Mouse (Mus musculus) hindbrain, embryonic 10.5 days (tissue): Measurements from ENCODE around the gene Tha1. TPM values are rescaled to one million over a fixed set of nuclear protein-coding genes. Genes with fewer than 3 reads are reported as not detected.

ENCODE experiments used
- DNase-seq: peaks from one replicate; pipeline ENCODE4 v3.0.0-alpha.2; 2017; ENCODE audit warnings: low spot score
- H3K27ac ChIP-seq: fragments of 300-500 bp; sonication (generic); 2 replicates; pipeline ENCODE4 v1.5.1; 2016; ENCODE audit warnings: mild to moderate bottlenecking, moderate library complexity
- H3K27me3 ChIP-seq: fragments of 300-500 bp; sonication (generic); 2 replicates; pipeline ENCODE4 v1.6.1; 2016; ENCODE audit warnings: mild to moderate bottlenecking; ENCODE audit not compliant: poor library complexity, insufficient read depth, severe bottlenecking
- H3K36me3 ChIP-seq: fragments of 300-500 bp; sonication (generic); 2 replicates; pipeline ENCODE4 v1.6.1; 2016; ENCODE audit warnings: mild to moderate bottlenecking, moderate library complexity
- H3K4me1 ChIP-seq: fragments of 300-500 bp; sonication (generic); replicated peaks from 2 replicates; pipeline ENCODE4 v1.6.1; 2016; ENCODE audit warnings: mild to moderate bottlenecking
- H3K4me3 ChIP-seq: fragments of 300-500 bp; sonication (generic); 2 replicates; pipeline ENCODE4 v1.5.1; 2016; ENCODE audit warnings: mild to moderate bottlenecking, moderate library complexity
- H3K9me3 ChIP-seq: fragments of 300-500 bp; sonication (generic); 2 replicates; pipeline ENCODE4 v1.6.1; 2016; ENCODE audit warnings: mild to moderate bottlenecking, moderate library complexity
- WGBS: fragments of 180-500 bp; shearing (Covaris S2); methylation state at CpG from one replicate; pipeline ENCODE4 v1.1.7; 2016; 5-methylcytosine and 5-hydroxymethylcytosine counted together
- polyA plus RNA-seq: library from polyadenylated mRNA; unstranded; fragments of >200 nt; fragmentation: Nextera tagmentation; extraction: Ambion mirVana; gene quantifications from 2 replicates; pipeline ENCODE4 v1.2.1, GENCODE M21; 2016

Gene Tha1
- polyA plus RNA-seq, 1 experiment from 2014 or later = 3.5 TPM

DNA sequence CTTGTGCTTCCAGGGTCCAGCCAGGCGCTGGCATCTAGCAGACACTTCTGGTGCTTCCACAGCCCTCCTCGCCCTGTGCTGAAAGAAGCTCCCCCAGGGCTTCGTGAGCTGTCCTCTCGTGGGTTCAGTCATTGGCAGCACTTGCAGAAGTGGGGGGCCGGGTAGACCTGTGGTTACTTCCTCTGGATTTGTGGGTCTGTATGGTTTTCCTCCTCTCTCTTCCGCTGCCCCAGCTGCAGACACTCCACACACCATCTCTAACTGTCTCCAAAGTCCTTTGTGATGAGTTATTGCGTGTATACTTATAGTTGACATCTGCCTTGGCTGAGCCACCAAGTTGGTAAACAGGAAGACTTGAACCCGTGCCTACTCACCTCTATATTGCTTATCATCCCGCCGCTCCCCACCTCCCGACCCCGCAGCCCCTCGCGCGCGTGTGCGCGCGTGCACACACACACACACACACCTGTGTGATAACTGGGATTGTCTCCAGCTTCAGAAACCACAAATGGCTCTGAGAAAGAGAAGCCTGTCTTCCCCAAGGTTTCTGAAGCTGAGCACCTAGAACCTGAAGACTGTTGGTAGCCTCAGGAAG, 18.4 kb upstream of the Tha1 start:
- H3K4me1 ChIP-seq = peaks cover 40% of the 10 kb centered on the region
- H3K27ac ChIP-seq = no peak overlapping the region
- WGBS = 93% methylated on average over 19 of the region's 19 CpGs
- no peaks in the 10 kb centered on the region for H3K36me3 ChIP-seq
- no peak for DNase-seq
- H3K9me3 ChIP-seq = no peaks in the 10 kb centered on the region
- no peak overlapping the region for H3K4me3 ChIP-seq
- peaks cover 87% of the 10 kb centered on the region for H3K27me3 ChIP-seq

DNA sequence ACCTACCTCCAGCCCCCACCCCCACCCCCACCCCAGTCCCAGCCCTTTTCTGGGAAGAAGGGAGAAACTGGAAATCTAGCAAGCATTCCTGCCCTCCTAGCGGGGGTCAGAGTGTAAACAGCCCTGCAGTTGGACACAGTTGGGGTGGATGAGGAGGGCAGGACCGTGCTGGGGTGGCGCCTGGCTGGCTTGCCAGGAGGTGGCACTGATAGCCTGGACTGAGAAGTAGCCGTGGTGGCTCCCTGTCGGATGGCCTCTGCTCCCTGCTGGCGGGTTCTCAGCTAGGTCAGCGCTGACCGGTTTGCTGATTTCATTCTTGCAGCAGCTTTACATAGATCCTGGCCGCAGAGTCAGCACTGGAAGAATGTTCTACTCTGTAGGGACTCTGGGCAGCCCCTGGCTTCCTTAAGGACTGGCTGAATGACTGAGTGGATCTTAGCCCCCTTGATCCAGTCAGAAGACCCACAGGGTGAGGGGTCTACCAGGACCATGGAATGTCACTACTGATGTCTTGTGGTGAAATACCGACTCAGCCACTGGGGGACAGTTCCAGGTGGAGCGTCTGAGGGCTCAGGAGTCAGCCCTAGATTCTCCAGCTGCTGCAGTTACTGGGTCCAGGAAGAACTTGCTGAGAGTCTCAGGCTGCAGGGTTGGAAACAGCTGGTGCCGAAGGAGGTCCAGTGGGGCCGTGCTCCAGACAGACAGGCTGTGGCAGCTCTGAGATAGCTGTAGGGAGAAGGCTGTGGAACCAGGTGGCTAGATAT, 17.4 kb upstream of the Tha1 start:
- Histone ChIP-seq H3K27me3 (peaks cover 90% of the 10 kb centered on the region), H3K36me3 (no peaks in the 10 kb centered on the region), H3K4me1 (peaks cover 43% of the 10 kb centered on the region), H3K27ac (peak overlapping the region; percentile 82), H3K9me3 (no peaks in the 10 kb centered on the region), H3K4me3 (peak overlapping the region; percentile 44)
- WGBS = 11% methylated on average over 13 of the region's 13 CpGs
- DNase-seq = peak; percentile 57

DNA sequence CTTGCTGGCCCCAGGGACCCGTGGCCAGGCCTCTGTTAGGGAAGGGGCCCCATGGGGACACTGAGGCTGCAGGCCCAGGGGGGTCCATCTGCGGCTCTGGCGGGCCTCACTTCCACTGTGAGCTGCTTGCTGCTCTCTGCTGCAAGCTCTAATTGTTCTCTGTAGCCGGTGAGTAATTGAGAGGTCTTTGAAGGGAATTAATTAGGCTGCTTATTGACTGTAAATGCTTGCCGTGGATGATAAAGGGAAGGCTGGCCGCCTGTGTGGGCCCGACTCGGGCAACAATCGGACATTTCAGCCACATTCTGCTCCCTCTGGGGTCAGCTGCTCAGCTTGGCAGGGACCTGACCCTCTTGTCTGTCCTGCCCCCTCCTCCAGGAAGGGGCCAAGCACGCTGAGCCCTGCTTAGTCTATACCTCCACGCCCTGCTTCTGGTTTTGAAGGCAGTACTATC, 16.6 kb upstream of the Tha1 start:
- H3K27me3 ChIP-seq = peaks cover 90% of the 10 kb centered on the region
- 1% methylated on average over 11 of the region's 11 CpGs for WGBS
- H3K4me1 ChIP-seq = peaks cover 44% of the 10 kb centered on the region
- DNase-seq = peak; percentile 47
- no peaks in the 10 kb centered on the region for H3K9me3 ChIP-seq
- peak overlapping the region; percentile 44 for H3K4me3 ChIP-seq
- H3K36me3 ChIP-seq = no peaks in the 10 kb centered on the region
- H3K27ac ChIP-seq = peak overlapping the region; percentile 82

DNA sequence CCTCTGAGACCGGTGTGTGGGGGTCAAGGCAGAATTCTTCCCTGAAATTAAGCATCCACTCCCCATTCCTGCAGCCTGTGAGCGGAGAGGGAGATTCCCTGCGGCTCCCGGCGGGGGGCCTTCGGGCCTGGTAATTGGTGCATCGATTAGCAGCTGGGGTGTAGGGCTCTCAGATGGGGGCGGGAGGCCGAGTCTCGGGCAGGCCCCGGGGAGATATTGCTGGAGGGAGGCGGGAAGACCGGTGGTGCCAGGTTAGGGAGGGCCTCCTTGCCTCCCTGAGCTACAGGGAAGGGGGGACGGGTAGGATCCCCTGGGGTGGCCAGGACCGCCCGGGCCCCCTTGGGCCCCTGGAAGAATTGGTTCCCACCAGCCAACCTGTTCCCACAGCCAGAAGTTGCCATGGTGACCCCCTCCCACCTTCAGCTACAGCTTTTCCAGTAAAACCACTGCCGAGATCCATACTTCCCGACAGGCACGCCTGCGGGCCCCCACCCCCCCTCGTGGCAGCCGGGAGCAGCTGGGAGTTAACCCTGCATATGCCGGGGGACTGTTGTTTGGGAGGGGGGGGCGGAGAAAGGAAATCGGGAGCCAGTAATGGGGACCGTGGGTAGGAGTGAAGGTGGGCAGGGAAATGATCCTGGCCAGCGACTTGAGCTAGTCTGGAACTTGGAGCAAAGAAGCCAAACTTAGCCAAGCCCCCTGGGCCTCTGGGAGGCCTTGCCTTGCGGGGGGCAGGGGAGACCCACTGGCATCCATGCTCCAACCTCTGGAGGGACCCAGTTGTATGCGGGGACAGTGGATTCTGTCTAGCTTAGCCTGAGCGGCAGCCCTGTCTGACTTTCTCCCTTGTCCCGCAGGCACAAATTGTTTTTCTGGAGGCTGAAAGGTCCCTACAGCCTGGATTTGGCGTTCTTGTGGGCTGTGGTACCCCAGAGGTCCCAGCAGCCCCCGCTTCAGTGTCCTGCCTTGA, 15.9 kb upstream of the Tha1 start:
- Histone ChIP-seq H3K27ac (peak overlapping the region; percentile 82), H3K9me3 (no peaks in the 10 kb centered on the region), H3K36me3 (no peaks in the 10 kb centered on the region), H3K4me1 (peaks cover 44% of the 10 kb centered on the region), H3K4me3 (peak overlapping the region; percentile 44), H3K27me3 (peaks cover 89% of the 10 kb centered on the region)
- DNase-seq = peak; percentile 60
- WGBS = 2% methylated on average over 33 of the region's 33 CpGs

DNA sequence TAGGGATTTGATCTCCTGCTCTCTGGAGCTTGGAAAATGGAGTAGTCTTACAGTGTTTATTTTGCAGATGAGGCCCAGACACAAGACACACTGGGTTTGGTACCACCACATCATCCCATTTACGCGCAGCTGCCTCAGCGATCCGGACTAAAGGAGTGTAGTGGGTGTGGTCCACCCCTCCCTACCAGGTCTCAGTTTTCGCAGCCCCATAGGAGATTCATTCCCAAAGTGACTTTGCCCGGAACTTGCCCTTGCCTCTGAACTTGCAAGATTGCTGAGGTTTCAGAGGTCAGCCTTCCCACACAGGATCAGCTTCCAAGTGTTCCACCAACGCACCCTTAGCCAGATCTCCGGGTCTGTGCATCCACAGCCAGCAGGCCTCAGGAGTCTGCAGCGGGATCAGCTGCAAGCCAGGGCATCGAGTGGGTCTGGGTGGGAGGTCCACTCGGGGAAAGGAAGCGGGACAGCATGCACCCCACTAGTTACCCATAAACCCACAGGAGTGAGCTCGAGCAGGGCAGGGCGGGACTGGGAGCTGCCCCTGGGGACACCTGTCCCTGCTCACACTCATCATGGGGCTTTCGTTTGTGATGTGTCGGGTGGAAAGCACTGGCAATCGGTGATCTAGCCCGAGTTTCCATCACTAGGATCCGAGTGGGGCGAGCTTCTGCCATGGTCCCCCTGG, 15.0 kb upstream of the Tha1 start:
- H3K27me3 ChIP-seq = peaks cover 89% of the 10 kb centered on the region
- 9% methylated on average over 20 of the region's 20 CpGs for WGBS
- H3K9me3 ChIP-seq = no peaks in the 10 kb centered on the region
- no peaks in the 10 kb centered on the region for H3K36me3 ChIP-seq
- peaks cover 45% of the 10 kb centered on the region for H3K4me1 ChIP-seq
- DNase-seq = no peak
- peak overlapping the region; percentile 44 for H3K4me3 ChIP-seq
- peak overlapping the region; percentile 82 for H3K27ac ChIP-seq

DNA sequence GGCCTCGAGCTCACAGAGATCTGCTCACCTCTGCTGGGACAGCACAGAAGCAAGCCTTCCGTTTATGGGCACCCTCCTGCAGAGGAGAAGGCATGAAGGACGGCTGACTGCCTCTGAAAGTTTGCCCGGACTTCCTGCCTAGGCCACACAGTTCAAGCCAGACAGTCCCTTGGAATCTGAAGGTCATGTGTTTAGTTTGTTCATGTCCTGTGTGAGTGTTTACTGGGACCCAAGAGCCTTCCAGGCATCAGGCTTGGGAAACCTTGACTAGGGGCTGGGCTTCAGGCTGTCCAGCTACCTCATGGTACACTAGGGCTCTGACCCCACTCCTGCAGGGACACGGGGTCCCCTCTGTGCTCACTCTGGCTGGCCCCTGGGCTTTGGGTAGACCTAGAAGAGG, 12.7 kb upstream of the Tha1 start:
- Histone ChIP-seq H3K27ac (0 out of 2 replicates have a peak overlapping the region, but pooled peaks have one; percentile 23), H3K36me3 (no peaks in the 10 kb centered on the region), H3K4me1 (peaks cover 60% of the 10 kb centered on the region), H3K4me3 (no peak overlapping the region), H3K27me3 (peaks cover 84% of the 10 kb centered on the region), H3K9me3 (no peaks in the 10 kb centered on the region)
- WGBS = 52% methylated on average over 5 of the region's 5 CpGs
- no peak for DNase-seq

DNA sequence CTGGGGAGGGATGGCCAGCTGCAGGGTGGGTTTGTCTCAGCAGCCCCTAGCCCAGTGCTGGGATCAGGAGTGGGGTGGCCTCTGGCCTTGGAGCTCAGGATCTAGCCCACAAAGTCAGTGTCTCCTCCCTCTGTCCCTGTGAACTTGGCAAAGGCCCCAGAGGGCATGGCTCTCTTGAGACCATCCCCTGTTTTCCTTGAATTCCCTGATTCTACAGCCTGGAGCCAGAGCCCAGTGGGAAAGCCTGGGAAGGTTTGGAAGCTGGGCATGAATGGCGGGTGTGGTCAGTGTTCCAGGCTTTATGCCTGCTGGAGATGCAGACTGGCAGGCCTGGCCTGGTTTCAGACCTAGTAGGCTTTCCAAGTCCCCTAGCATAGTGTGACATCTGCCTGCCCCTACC, 8.9 kb upstream of the Tha1 start:
- WGBS = 76% methylated on average over 1 of the region's 1 CpGs
- no peaks in the 10 kb centered on the region for H3K36me3 ChIP-seq
- H3K27me3 ChIP-seq = peaks cover 68% of the 10 kb centered on the region
- peaks cover 56% of the 10 kb centered on the region for H3K4me1 ChIP-seq
- no peak overlapping the region for H3K4me3 ChIP-seq
- H3K9me3 ChIP-seq = no peaks in the 10 kb centered on the region
- H3K27ac ChIP-seq = peak overlapping the region; percentile 46; the same call in 1 of the 2 replicates
- DNase-seq = no peak

DNA sequence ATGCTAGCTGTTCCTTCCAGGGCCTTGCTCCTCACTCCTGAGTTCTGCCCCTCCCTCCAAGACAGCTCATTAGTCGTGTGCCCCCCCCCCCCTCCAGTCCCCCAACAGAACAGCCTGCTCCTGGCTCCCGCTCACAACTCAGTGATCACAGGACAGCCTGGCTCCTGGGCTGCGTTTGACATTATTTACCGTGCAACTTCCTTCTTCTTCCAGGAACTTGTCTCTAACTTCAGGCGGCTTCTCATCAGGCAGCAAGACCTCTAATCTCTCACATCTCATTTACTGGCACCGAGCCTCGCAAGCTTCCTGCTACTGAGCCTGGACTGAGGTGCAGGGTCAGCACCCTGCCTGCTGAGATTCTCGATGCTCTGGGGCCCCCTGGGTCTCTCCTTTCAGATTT, 8.5 kb upstream of the Tha1 start:
- WGBS = 13% methylated on average over 8 of the region's 8 CpGs
- Histone ChIP-seq H3K27ac (peak overlapping the region; percentile 46), H3K27me3 (peaks cover 63% of the 10 kb centered on the region), H3K9me3 (no peaks in the 10 kb centered on the region), H3K4me3 (no peak overlapping the region), H3K4me1 (peaks cover 56% of the 10 kb centered on the region), H3K36me3 (no peaks in the 10 kb centered on the region)
- no peak for DNase-seq

DNA sequence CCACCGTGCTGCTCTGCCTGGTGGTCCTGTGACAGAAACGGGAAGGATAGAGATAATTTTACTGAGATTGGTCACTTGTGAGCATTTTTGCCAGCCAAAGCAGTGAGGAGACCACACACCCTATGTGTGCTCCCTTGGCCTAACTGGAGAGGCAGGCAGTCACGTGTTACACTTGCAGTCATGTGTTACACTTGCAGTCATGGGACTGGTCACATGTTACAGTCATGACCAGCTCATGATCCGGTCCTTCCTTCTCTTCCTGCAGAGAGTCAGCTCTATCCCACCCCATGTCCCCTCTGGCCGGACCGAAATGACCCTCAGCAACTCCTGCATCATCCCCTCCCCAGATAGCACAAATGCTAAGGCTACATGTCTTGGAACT, 7.7 kb upstream of the Tha1 start:
- peaks cover 57% of the 10 kb centered on the region for H3K27me3 ChIP-seq

DNA sequence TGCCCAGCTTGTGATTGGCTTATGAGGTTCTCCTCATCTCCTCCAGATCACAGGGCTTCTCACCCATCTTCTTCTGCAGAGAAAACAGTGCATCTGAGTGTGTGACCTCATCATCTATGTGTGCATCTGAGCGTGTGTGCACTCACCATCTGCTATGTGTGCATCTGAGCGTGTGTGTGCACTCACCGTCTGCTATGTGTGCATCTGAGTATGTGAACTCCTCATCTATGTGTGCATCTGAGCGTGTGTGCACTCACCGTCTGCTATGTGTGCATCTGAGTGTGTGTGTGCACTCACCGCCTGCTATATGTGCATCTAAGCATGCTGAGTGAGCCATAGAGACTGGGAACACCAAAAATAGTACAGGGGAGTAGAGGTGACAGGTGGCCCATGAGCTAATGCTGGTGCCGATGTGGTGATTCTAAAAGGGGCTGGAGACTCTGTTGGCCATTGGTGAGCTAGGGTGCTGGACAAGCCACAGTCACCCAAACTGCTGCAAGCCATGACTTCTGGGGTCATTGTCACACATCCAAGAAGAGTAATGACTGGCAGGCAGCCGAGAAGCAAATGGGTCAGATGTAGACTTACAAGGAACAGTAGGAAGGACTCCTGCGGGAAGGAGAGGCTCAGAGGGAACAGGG, 7.2 kb upstream of the Tha1 start:
- H3K9me3 ChIP-seq = no peaks in the 10 kb centered on the region
- peaks cover 57% of the 10 kb centered on the region for H3K4me1 ChIP-seq
- no peak overlapping the region for H3K27ac ChIP-seq
- no peak for DNase-seq
- peaks cover 54% of the 10 kb centered on the region for H3K27me3 ChIP-seq
- H3K36me3 ChIP-seq = no peaks in the 10 kb centered on the region
- H3K4me3 ChIP-seq = no peak overlapping the region
- WGBS = 87% methylated on average over 9 of the region's 9 CpGs

More for the DNA sequence above, 7.7 kb upstream of the Tha1 start:
- H3K36me3 ChIP-seq = no peaks in the 10 kb centered on the region
- H3K4me3 ChIP-seq = no peak overlapping the region
- WGBS = 88% methylated on average over 6 of the region's 6 CpGs
- no peaks in the 10 kb centered on the region for H3K9me3 ChIP-seq
- DNase-seq = no peak
- H3K27ac ChIP-seq = 0 out of 2 replicates have a peak overlapping the region, but pooled peaks have one; percentile 46
- H3K4me1 ChIP-seq = peaks cover 56% of the 10 kb centered on the region

DNA sequence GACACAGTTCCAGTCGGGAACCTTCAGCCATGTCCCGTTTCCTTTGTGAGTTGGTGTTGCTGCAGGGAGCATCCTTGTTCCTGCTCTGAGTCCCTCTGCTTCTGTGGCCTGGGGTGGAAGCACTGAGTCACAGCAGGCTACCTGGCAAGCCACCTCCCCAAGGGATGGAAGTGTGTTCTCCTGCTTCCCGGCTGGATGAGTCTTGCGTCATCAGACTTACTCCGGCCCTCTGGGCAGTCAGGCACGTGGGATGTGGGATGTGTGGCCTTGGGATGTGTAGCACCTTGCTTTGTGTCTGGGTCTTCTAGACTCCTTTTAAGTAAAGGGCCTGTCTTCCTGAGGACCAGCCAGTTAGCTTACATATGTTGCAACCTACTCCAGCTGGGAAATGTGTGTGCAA, 6.4 kb upstream of the Tha1 start:
- no peaks in the 10 kb centered on the region for H3K9me3 ChIP-seq
- peaks cover 49% of the 10 kb centered on the region for H3K27me3 ChIP-seq
- H3K4me3 ChIP-seq = no peak overlapping the region
- no peaks in the 10 kb centered on the region for H3K36me3 ChIP-seq
- H3K4me1 ChIP-seq = peaks cover 65% of the 10 kb centered on the region
- 0 out of 2 replicates have a peak overlapping the region, but pooled peaks have one; percentile 4 for H3K27ac ChIP-seq
- 73% methylated on average over 6 of the region's 6 CpGs for WGBS
- no peak for DNase-seq

DNA sequence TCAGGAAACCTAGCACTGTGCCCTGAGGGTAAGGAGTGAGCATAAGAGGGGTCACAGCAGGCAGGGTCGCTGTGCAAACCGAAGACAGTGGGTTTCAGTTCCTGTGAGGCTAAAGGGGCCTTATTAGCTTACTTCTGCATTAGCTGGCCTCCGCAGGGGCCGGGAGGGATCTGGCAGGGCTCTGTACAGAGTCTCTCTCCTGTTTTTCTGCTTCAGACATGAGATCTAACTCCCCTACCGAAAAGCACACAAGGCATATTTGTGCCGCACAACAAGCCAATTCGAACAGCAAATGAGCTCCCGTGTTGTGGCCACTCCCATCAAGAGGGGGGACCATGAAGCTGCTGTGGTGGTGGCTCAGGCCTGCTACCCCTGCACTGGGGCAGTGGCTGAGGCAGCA, 5.6 kb upstream of the Tha1 start:
- WGBS = 32% methylated on average over 8 of the region's 8 CpGs
- H3K4me3 ChIP-seq = no peak overlapping the region
- peaks cover 65% of the 10 kb centered on the region for H3K4me1 ChIP-seq

More for the DNA sequence above, 5.6 kb upstream of the Tha1 start:
- Histone ChIP-seq H3K27me3 (peaks cover 45% of the 10 kb centered on the region), H3K9me3 (no peaks in the 10 kb centered on the region), H3K36me3 (no peaks in the 10 kb centered on the region), H3K27ac (peak overlapping the region; percentile 68)
- DNase-seq = no peak
